Mouse (Mus musculus) lung, embryonic 14.5 days (tissue): ENCODE results near the gene Msi2. TPM values are rescaled to one million over a fixed set of nuclear protein-coding genes. Genes with fewer than 3 reads are reported as not detected.

Experiments
- ATAC-seq: fragments of 200-750 bp; cut with Nextera tagmentation; 2 replicates; pipeline ENCODE4 v1.8.0; 2017; ENCODE audit warnings: mild to moderate bottlenecking, moderate TSS enrichment, moderate library complexity; ENCODE audit not compliant: insufficient read depth
- DNase-seq: peaks from one replicate; pipeline ENCODE4 v3.0.0-alpha.2; 2015
- H3K27ac ChIP-seq: fragments of 300-500 bp; sonication (generic); 2 replicates; pipeline ENCODE4 v1.5.1; 2014; ENCODE audit warnings: low read depth, mild to moderate bottlenecking, moderate library complexity
- H3K27me3 ChIP-seq: fragments of 300-500 bp; sonication (generic); 2 replicates; pipeline ENCODE4 v1.6.1; 2014; ENCODE audit warnings: low read length, control low read depth; ENCODE audit not compliant: insufficient read depth
- H3K36me3 ChIP-seq: fragments of 300-500 bp; sonication (generic); 2 replicates; pipeline ENCODE4 v1.6.1; 2014; ENCODE audit warnings: control low read depth; ENCODE audit not compliant: insufficient read depth
- H3K4me1 ChIP-seq: fragments of 300-500 bp; sonication (generic); 2 replicates; pipeline ENCODE4 v1.6.1; 2014; ENCODE audit warnings: antibody characterized with exemption, control low read depth; ENCODE audit not compliant: insufficient read depth
- H3K4me2 ChIP-seq: fragments of 300-500 bp; sonication (generic); 2 replicates; pipeline ENCODE4 v1.6.1; 2014; ENCODE audit warnings: mild to moderate bottlenecking
- H3K4me3 ChIP-seq: fragments of 300-500 bp; sonication (generic); 2 replicates; pipeline ENCODE4 v1.5.1; 2014; ENCODE audit warnings: low read depth, low read length
- H3K9ac ChIP-seq: fragments of 300-500 bp; sonication (generic); 2 replicates; pipeline ENCODE4 v1.6.1; 2014
- H3K9me3 ChIP-seq: fragments of 300-500 bp; sonication (generic); 2 replicates; pipeline ENCODE4 v1.6.1; 2016; ENCODE audit warnings: low read depth, low read length, control low read depth
- CTCF ChIP-seq: IDR thresholded peaks from 2 replicates; pipeline ENCODE4 v1.5.1; 2016; ENCODE audit warnings: antibody characterized with exemption, low read depth
- WGBS: fragments of 180-500 bp; shearing (Covaris S2); extraction: QIAGEN DNeasy Blood & Tissue Kit; methylation state at CpG from one replicate; pipeline ENCODE4 v1.1.7; 2014; 5-methylcytosine and 5-hydroxymethylcytosine counted together
- polyA plus RNA-seq: library from polyadenylated mRNA; unstranded; fragments of >200 nt; fragmentation: Nextera tagmentation; extraction: Ambion mirVana; gene quantifications from 2 replicates; pipeline ENCODE4 v1.2.1, GENCODE M21; 2014

Gene Msi2
- 12.7 TPM in 2 replicates for polyA plus RNA-seq

GRCm38 (mm10) chr11:88718050-88718765 is at the start of gene Msi2:
Msi2 (minus strand) TSS chr11:88718513.
- peak; percentile 97 for DNase-seq
- H3K4me3 ChIP-seq = peak within 1 kb of the TSS; percentile 90
- 0 out of 2 replicates have a peak, but pooled peaks cover 6% of the 10 kb centered on the region for H3K36me3 ChIP-seq
- TF ChIP-seq CTCF = no peak
- H3K27ac ChIP-seq = peak within 1 kb of the TSS; percentile 91
- no peaks in the 10 kb centered on the region for H3K9me3 ChIP-seq
- H3K4me2 ChIP-seq = peak within 1 kb of the TSS; percentile 71
- no peaks in the 10 kb centered on the region for H3K27me3 ChIP-seq
- peak within 1 kb of the TSS; percentile 97 for H3K9ac ChIP-seq
- peaks cover 12% of the 10 kb centered on the region for H3K4me1 ChIP-seq
- peak; percentile 85 for ATAC-seq
- WGBS = under 1% methylated on average over 39 of the region's 84 CpGs

GRCm38 (mm10) chr11:88765635-88766034 is 47.3 kb upstream of the Msi2 start:
- Histone ChIP-seq H3K36me3 (no peaks in the 10 kb centered on the region), H3K4me1 (0 out of 2 replicates have a peak, but pooled peaks cover 2% of the 10 kb centered on the region), H3K27me3 (no peaks in the 10 kb centered on the region), H3K4me3 (no peak overlapping the region), H3K27ac (no peak overlapping the region), H3K9ac (no peak overlapping the region), H3K4me2 (no peak overlapping the region), H3K9me3 (no peaks in the 10 kb centered on the region)
- WGBS = 38% methylated on average over 7 of the region's 7 CpGs
- ATAC-seq (no peak), DNase-seq (no peak)
- TF ChIP-seq CTCF = no peak

- no peak overlapping the region for H3K4me3 ChIP-seq
- H3K9ac ChIP-seq = no peak overlapping the region
- no peaks in the 10 kb centered on the region for H3K27me3 ChIP-seq
- no peaks in the 10 kb centered on the region for H3K36me3 ChIP-seq
- ATAC-seq (no peak), DNase-seq (no peak)
- no peak overlapping the region for H3K27ac ChIP-seq
- H3K4me1 ChIP-seq = 0 out of 2 replicates have a peak, but pooled peaks cover 2% of the 10 kb centered on the region
- H3K4me2 ChIP-seq = no peak overlapping the region
- no peaks in the 10 kb centered on the region for H3K9me3 ChIP-seq
- TF ChIP-seq CTCF = no peak
- 85% methylated on average over 13 of the region's 13 CpGs for WGBS
Measured at GRCm38 (mm10) chr11:88763371-88763770, 45.1 kb upstream of the Msi2 start.

- 90% methylated on average over 8 of the region's 8 CpGs for WGBS
- H3K9ac ChIP-seq = no peak overlapping the region
- no peak overlapping the region for H3K4me3 ChIP-seq
- no peaks in the 10 kb centered on the region for H3K27me3 ChIP-seq
- DNase-seq (no peak), ATAC-seq (no peak)
- no peak overlapping the region for H3K4me2 ChIP-seq
- H3K4me1 ChIP-seq = no peaks in the 10 kb centered on the region
- no peaks in the 10 kb centered on the region for H3K36me3 ChIP-seq
- no peaks in the 10 kb centered on the region for H3K9me3 ChIP-seq
- H3K27ac ChIP-seq = no peak overlapping the region
- TF ChIP-seq CTCF = no peak
Measured at GRCm38 (mm10) chr11:88759501-88759900, 41.2 kb upstream of the Msi2 start.

GRCm38 (mm10) chr11:88758402-88758801 is 40.1 kb upstream of the Msi2 start:
- H3K27ac ChIP-seq = no peak overlapping the region
- no peaks in the 10 kb centered on the region for H3K36me3 ChIP-seq
- no peaks in the 10 kb centered on the region for H3K27me3 ChIP-seq
- TF ChIP-seq CTCF = no peak
- DNase-seq (no peak), ATAC-seq (no peak)
- no peaks in the 10 kb centered on the region for H3K4me1 ChIP-seq
- H3K4me3 ChIP-seq = no peak overlapping the region
- WGBS = 41% methylated on average over 6 of the region's 6 CpGs
- no peak overlapping the region for H3K4me2 ChIP-seq
- H3K9ac ChIP-seq = no peak overlapping the region
- H3K9me3 ChIP-seq = no peaks in the 10 kb centered on the region

- Histone ChIP-seq H3K27ac (no peak overlapping the region), H3K36me3 (no peaks in the 10 kb centered on the region), H3K4me2 (no peak overlapping the region), H3K27me3 (no peaks in the 10 kb centered on the region), H3K9ac (no peak overlapping the region), H3K4me1 (no peaks in the 10 kb centered on the region), H3K9me3 (no peaks in the 10 kb centered on the region), H3K4me3 (no peak overlapping the region)
- ATAC-seq (no peak), DNase-seq (no peak)
- TF ChIP-seq CTCF = no peak
- 69% methylated on average over 12 of the region's 12 CpGs for WGBS
Measured at GRCm38 (mm10) chr11:88745306-88745705, 27.0 kb upstream of the Msi2 start.

- H3K4me2 ChIP-seq = no peak overlapping the region
- DNase-seq (no peak), ATAC-seq (no peak)
- no peak overlapping the region for H3K9ac ChIP-seq
- H3K4me3 ChIP-seq = no peak overlapping the region
- H3K36me3 ChIP-seq = no peaks in the 10 kb centered on the region
- 79% methylated on average over 13 of the region's 13 CpGs for WGBS
- H3K27me3 ChIP-seq = no peaks in the 10 kb centered on the region
- no peaks in the 10 kb centered on the region for H3K4me1 ChIP-seq
- no peaks in the 10 kb centered on the region for H3K9me3 ChIP-seq
- no peak overlapping the region for H3K27ac ChIP-seq
- TF ChIP-seq CTCF = no peak
Measured at GRCm38 (mm10) chr11:88739574-88740295, 21.4 kb upstream of the Msi2 start.
